In the genomic region with DNA sequence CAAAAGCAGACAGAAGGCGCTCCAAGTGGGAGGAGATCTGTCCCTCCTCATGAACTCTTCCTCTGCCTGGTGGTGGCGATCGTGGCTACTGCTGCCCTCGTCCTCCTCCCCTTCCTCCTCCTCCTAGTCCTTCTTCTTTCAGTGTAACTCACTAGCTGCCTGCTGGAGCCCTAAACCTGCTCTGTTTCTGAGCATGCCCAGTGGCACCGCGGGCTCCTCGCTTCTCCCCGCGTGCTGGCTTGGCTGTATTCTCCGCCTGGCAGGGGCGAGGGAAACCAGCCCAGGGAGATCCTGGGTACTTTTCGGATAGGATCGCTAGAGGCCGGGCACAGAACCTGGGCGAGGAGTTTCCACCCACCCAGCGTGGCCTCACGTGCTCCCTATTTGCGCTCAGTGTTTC, we compare ENCODE assay signal across 8 mouse cellular contexts. TPM values are rescaled to one million over a fixed set of nuclear protein-coding genes. Genes with fewer than 3 reads are reported as not detected.
DNase-seq lines count a peak whose midpoint lies in the region; ATAC-seq and TF ChIP-seq lines count a peak whose summit lies in the region.

Gene Chrm3, minus strand, starts transcription at position 71 of the 400 bp plus-strand sequence.

- H3K36me3 ChIP-seq in embryonic facial prominence, embryonic 15.5 days = no peaks in the 10 kb centered on the region
- no peaks in the 10 kb centered on the region for H3K36me3 ChIP-seq in heart, embryonic 11.5 days (ENCODE audit: control insufficient read depth, insufficient read depth, low read length)
- H3K36me3 ChIP-seq in kidney, embryonic 14.5 days (ENCODE audit: control insufficient read depth, insufficient read depth, low read length) = no peaks in the 10 kb centered on the region
- H3K36me3 ChIP-seq in limb, embryonic 12.5 days = no peaks in the 10 kb centered on the region
- H3K36me3 ChIP-seq in midbrain, embryonic 12.5 days = no peaks in the 10 kb centered on the region
- no peaks in the 10 kb centered on the region for H3K36me3 ChIP-seq in stomach, embryonic 14.5 days (ENCODE audit: control insufficient read depth, insufficient read depth, low read length)

- no peak for ATAC-seq in embryonic facial prominence, embryonic 15.5 days (ENCODE audit: insufficient number of reproducible peaks, low FRiP score, low TSS enrichment, low read depth)
- ATAC-seq in heart, embryonic 11.5 days (replicated peaks; ENCODE audit: insufficient number of reproducible peaks, low FRiP score, low TSS enrichment) = 0 out of 2 replicates have a peak, but pooled peaks have one; percentile 49
- peak; percentile 81 for ATAC-seq in kidney, embryonic 14.5 days (ENCODE audit: low FRiP score, low TSS enrichment)
- ATAC-seq in limb, embryonic 12.5 days (ENCODE audit: insufficient number of reproducible peaks, insufficient read depth, low FRiP score, low TSS enrichment, low read depth) = peak; percentile 70
- peak; percentile 89 for ATAC-seq in midbrain, embryonic 12.5 days (ENCODE audit: low FRiP score, low read depth)
- ATAC-seq in stomach, embryonic 14.5 days (ENCODE audit: insufficient number of reproducible peaks, insufficient read depth, low FRiP score, low read depth) = peak; percentile 82

- WGBS in embryonic facial prominence, embryonic 15.5 days = under 1% methylated on average over 18 of the region's 18 CpGs
- 5% methylated on average over 18 of the region's 18 CpGs for WGBS in heart, embryonic 11.5 days (ENCODE audit: insufficient replicate concordance)
- WGBS in kidney, embryonic 14.5 days = 2% methylated on average over 18 of the region's 18 CpGs
- WGBS in limb, embryonic 12.5 days = 4% methylated on average over 17 of the region's 18 CpGs
- 3% methylated on average over 18 of the region's 18 CpGs for WGBS in midbrain, embryonic 12.5 days
- WGBS in stomach, embryonic 14.5 days = 2% methylated on average over 18 of the region's 18 CpGs

- H3K9ac ChIP-seq in embryonic facial prominence, embryonic 15.5 days = peak within 1 kb of the TSS; percentile 0; the same call in 1 of the 2 replicates
- H3K9ac ChIP-seq in heart, embryonic 11.5 days (ENCODE audit: low read depth, low read length) = peak within 1 kb of the TSS; percentile 56; the same call in 1 of the 2 replicates
- peak within 1 kb of the TSS; percentile 53 for H3K9ac ChIP-seq in kidney, embryonic 14.5 days (ENCODE audit: low read depth, low read length)
- H3K9ac ChIP-seq in limb, embryonic 12.5 days (replicated peaks) = peak within 1 kb of the TSS; percentile 51; the same call in 1 of the 2 replicates
- peak within 1 kb of the TSS; percentile 59 for H3K9ac ChIP-seq in midbrain, embryonic 12.5 days (replicated peaks)
- peak within 1 kb of the TSS; percentile 38 for H3K9ac ChIP-seq in stomach, embryonic 14.5 days (replicated peaks; ENCODE audit: low read depth, low read length)

- peak within 1 kb of the TSS; percentile 85 for H3K4me2 ChIP-seq in embryonic facial prominence, embryonic 15.5 days (replicated peaks)
- peak within 1 kb of the TSS; percentile 100 for H3K4me2 ChIP-seq in heart, embryonic 11.5 days
- H3K4me2 ChIP-seq in kidney, embryonic 14.5 days (replicated peaks; ENCODE audit: low read depth, low read length) = peak within 1 kb of the TSS; percentile 95
- H3K4me2 ChIP-seq in limb, embryonic 12.5 days = peak within 1 kb of the TSS; percentile 92
- peak within 1 kb of the TSS; percentile 93 for H3K4me2 ChIP-seq in midbrain, embryonic 12.5 days (replicated peaks)
- H3K4me2 ChIP-seq in stomach, embryonic 14.5 days (replicated peaks; ENCODE audit: low read depth, low read length) = peak within 1 kb of the TSS; percentile 89

- DNase-seq in thymus, postnatal 0 days (ENCODE audit: low spot score) = no peak

- H3K27ac ChIP-seq in bone marrow macrophage, adult 2 months (ENCODE audit: insufficient read depth, low read depth, low read length) = no peak within 1 kb of the TSS
- no peak within 1 kb of the TSS for H3K27ac ChIP-seq in embryonic facial prominence, embryonic 15.5 days (replicated peaks)
- no peak within 1 kb of the TSS for H3K27ac ChIP-seq in heart, embryonic 11.5 days (ENCODE audit: low read depth, low read length)
- H3K27ac ChIP-seq in kidney, embryonic 14.5 days (ENCODE audit: low read depth, low read length) = no peak within 1 kb of the TSS
- no peak within 1 kb of the TSS for H3K27ac ChIP-seq in limb, embryonic 12.5 days
- H3K27ac ChIP-seq in midbrain, embryonic 12.5 days (replicated peaks) = no peak within 1 kb of the TSS
- H3K27ac ChIP-seq in stomach, embryonic 14.5 days (ENCODE audit: low read length) = peak within 1 kb of the TSS; percentile 74; the same call in 1 of the 2 replicates

- no peak for TF ChIP-seq POLR2A in bone marrow macrophage, adult 2 months (IDR thresholded peaks at IDR 0.05; ENCODE audit: borderline replicate concordance, low read depth, low read length)

- peak within 1 kb of the TSS; percentile 47 for H3K4me3 ChIP-seq in bone marrow macrophage, adult 2 months (ENCODE audit: insufficient read depth, low read length)
- peak within 1 kb of the TSS; percentile 45 for H3K4me3 ChIP-seq in embryonic facial prominence, embryonic 15.5 days (replicated peaks)
- H3K4me3 ChIP-seq in heart, embryonic 11.5 days (ENCODE audit: low read depth, low read length) = peak within 1 kb of the TSS; percentile 65
- H3K4me3 ChIP-seq in kidney, embryonic 14.5 days (ENCODE audit: low read length) = peak within 1 kb of the TSS; percentile 58
- peak within 1 kb of the TSS; percentile 52 for H3K4me3 ChIP-seq in limb, embryonic 12.5 days (replicated peaks)
- H3K4me3 ChIP-seq in midbrain, embryonic 12.5 days = peak within 1 kb of the TSS; percentile 57
- H3K4me3 ChIP-seq in stomach, embryonic 14.5 days (ENCODE audit: low read depth, low read length) = peak within 1 kb of the TSS; percentile 60

- peaks cover 40% of the 10 kb centered on the region for H3K27me3 ChIP-seq in embryonic facial prominence, embryonic 15.5 days
- peaks cover 31% of the 10 kb centered on the region for H3K27me3 ChIP-seq in heart, embryonic 11.5 days (ENCODE audit: control insufficient read depth, insufficient read depth, low read length)
- H3K27me3 ChIP-seq in kidney, embryonic 14.5 days (ENCODE audit: control insufficient read depth, insufficient read depth, low read length) = peaks cover 32% of the 10 kb centered on the region
- H3K27me3 ChIP-seq in limb, embryonic 12.5 days = peaks cover 44% of the 10 kb centered on the region
- peaks cover 37% of the 10 kb centered on the region for H3K27me3 ChIP-seq in midbrain, embryonic 12.5 days
- 0 out of 2 replicates have a peak, but pooled peaks cover 3% of the 10 kb centered on the region for H3K27me3 ChIP-seq in stomach, embryonic 14.5 days (ENCODE audit: control insufficient read depth, insufficient read depth, low read length)

- no peaks in the 10 kb centered on the region for H3K9me3 ChIP-seq in embryonic facial prominence, embryonic 15.5 days (replicated peaks)
- no peaks in the 10 kb centered on the region for H3K9me3 ChIP-seq in heart, embryonic 11.5 days (replicated peaks; ENCODE audit: control insufficient read depth, low read length)
- no peaks in the 10 kb centered on the region for H3K9me3 ChIP-seq in kidney, embryonic 14.5 days (ENCODE audit: control insufficient read depth, low read length)
- no peaks in the 10 kb centered on the region for H3K9me3 ChIP-seq in limb, embryonic 12.5 days
- no peaks in the 10 kb centered on the region for H3K9me3 ChIP-seq in midbrain, embryonic 12.5 days
- no peaks in the 10 kb centered on the region for H3K9me3 ChIP-seq in stomach, embryonic 14.5 days (ENCODE audit: control insufficient read depth, low read depth, low read length)

- no peak for TF ChIP-seq CTCF in bone marrow macrophage, adult 2 months (IDR thresholded peaks at IDR 0.05; ENCODE audit: low read depth, low read length)

- H3K4me1 ChIP-seq in bone marrow macrophage, adult 2 months (ENCODE audit: control insufficient read depth, insufficient read depth, low read length) = no peaks in the 10 kb centered on the region
- H3K4me1 ChIP-seq in embryonic facial prominence, embryonic 15.5 days = peaks cover 19% of the 10 kb centered on the region
- H3K4me1 ChIP-seq in heart, embryonic 11.5 days (ENCODE audit: control insufficient read depth, insufficient read depth, low read length) = 0 out of 2 replicates have a peak, but pooled peaks cover 3% of the 10 kb centered on the region
- no peaks in the 10 kb centered on the region for H3K4me1 ChIP-seq in kidney, embryonic 14.5 days (ENCODE audit: control insufficient read depth, insufficient read depth, low read length)
- H3K4me1 ChIP-seq in limb, embryonic 12.5 days (replicated peaks) = peaks cover 13% of the 10 kb centered on the region; the same call in 1 of the 2 replicates
- peaks cover 14% of the 10 kb centered on the region for H3K4me1 ChIP-seq in midbrain, embryonic 12.5 days
- 0 out of 2 replicates have a peak, but pooled peaks cover 2% of the 10 kb centered on the region for H3K4me1 ChIP-seq in stomach, embryonic 14.5 days (ENCODE audit: control insufficient read depth, insufficient read depth, low read length)

RNA-seq across cellular contexts. Expression of gene Chrm3, which starts in this region (rescaled TPM):
- not detected in 2 replicates for polyA plus RNA-seq in bone marrow macrophage, adult 2 months (2012; ENCODE audit: insufficient read depth, insufficient read length, missing spikeins)
- 1.7 and 2.7 TPM in 2 replicates for polyA plus RNA-seq in embryonic facial prominence, embryonic 15.5 days (2015; fragmentation: Nextera tagmentation; extraction: Ambion mirVana)
- 0.15 and 0.19 TPM in 2 replicates for polyA plus RNA-seq in heart, embryonic 11.5 days (2014; fragmentation: Nextera tagmentation; extraction: Ambion mirVana)
- polyA plus RNA-seq in kidney, embryonic 14.5 days (2014; fragmentation: Nextera tagmentation; extraction: Ambion mirVana) = 0.91 and 0.96 TPM in 2 replicates
- polyA plus RNA-seq in limb, embryonic 12.5 days (2016; fragmentation: Nextera tagmentation; extraction: Ambion mirVana) = 1.5 and 2.5 TPM in 2 replicates
- polyA plus RNA-seq in midbrain, embryonic 12.5 days (2016; fragmentation: Nextera tagmentation; extraction: Ambion mirVana) = 0.77 and 0.96 TPM in 2 replicates
- polyA plus RNA-seq in stomach, embryonic 14.5 days (2014; fragmentation: Nextera tagmentation; extraction: Ambion mirVana) = 5.4 and 6.9 TPM in 2 replicates
- polyA plus RNA-seq in thymus, postnatal 0 days (2015; fragmentation: Nextera tagmentation; extraction: Ambion mirVana) = 0.08 and 0.16 TPM in 2 replicates

Comparison
In these comparisons a context has a peak if more than half of its experiments do, and no peak if none do; other contexts are left out.
1. Peak in ATAC-seq, H3K4me3 ChIP-seq, H3K9ac ChIP-seq and H3K4me2 ChIP-seq in heart, embryonic 11.5 days; RNA of the gene not detected or under 1 TPM.
2. Peak in ATAC-seq, H3K4me3 ChIP-seq, H3K9ac ChIP-seq and H3K4me2 ChIP-seq in kidney, embryonic 14.5 days; RNA of the gene not detected or under 1 TPM.
3. Peak in ATAC-seq, H3K4me3 ChIP-seq, H3K9ac ChIP-seq and H3K4me2 ChIP-seq in midbrain, embryonic 12.5 days; RNA of the gene not detected or under 1 TPM.
4. H3K9ac ChIP-seq: peak in every context shown above with its lines; median percentile 59 in midbrain, embryonic 12.5 days; 56 in heart, embryonic 11.5 days; 53 in kidney, embryonic 14.5 days; 51 in limb, embryonic 12.5 days; 38 in stomach, embryonic 14.5 days; 0 in embryonic facial prominence, embryonic 15.5 days.